Mouse (Mus musculus) heart, embryonic 13.5 days (tissue): Measurements from ENCODE around the gene Gm43302. TPM values are rescaled to one million over a fixed set of nuclear protein-coding genes. Genes with fewer than 3 reads are reported as not detected.
"Not testable (repeated sequence)": the region's sequence is repeated elsewhere in the genome, so short reads cannot be mapped to it uniquely, and the experiment has no call there.

ENCODE experiments used
- ATAC-seq: fragments of 200-750 bp; cut with Nextera tagmentation; 2 replicates; pipeline ENCODE4 v1.8.0; 2017; ENCODE audit warnings: moderate TSS enrichment; ENCODE audit not compliant: insufficient number of reproducible peaks, low FRiP score, low TSS enrichment; ENCODE audit errors: extremely low read depth
- H3K27ac ChIP-seq: fragments of 300-500 bp; sonication (generic); replicated peaks from 2 replicates; pipeline ENCODE4 v1.5.1; 2015; ENCODE audit warnings: moderate library complexity, mild to moderate bottlenecking, inconsistent platforms
- H3K27me3 ChIP-seq: fragments of 300-500 bp; sonication (generic); replicated peaks from 2 replicates; pipeline ENCODE4 v1.6.1; 2015; ENCODE audit warnings: mild to moderate bottlenecking, inconsistent platforms
- H3K36me3 ChIP-seq: fragments of 300-500 bp; sonication (generic); 2 replicates; pipeline ENCODE4 v1.6.1; 2015; ENCODE audit warnings: mild to moderate bottlenecking, inconsistent platforms
- H3K4me1 ChIP-seq: fragments of 300-500 bp; sonication (generic); 2 replicates; pipeline ENCODE4 v1.6.1; 2015; ENCODE audit warnings: inconsistent platforms
- H3K4me2 ChIP-seq: fragments of 300-500 bp; sonication (generic); 2 replicates; pipeline ENCODE4 v1.6.1; 2015; ENCODE audit warnings: inconsistent platforms, mild to moderate bottlenecking, moderate library complexity
- H3K4me3 ChIP-seq: fragments of 300-500 bp; sonication (generic); 2 replicates; pipeline ENCODE4 v1.5.1; 2015; ENCODE audit warnings: moderate library complexity, mild to moderate bottlenecking, inconsistent platforms
- H3K9ac ChIP-seq: fragments of 300-500 bp; sonication (generic); 2 replicates; pipeline ENCODE4 v1.6.1; 2015; ENCODE audit warnings: inconsistent platforms, mild to moderate bottlenecking, moderate library complexity
- H3K9me3 ChIP-seq: fragments of 300-500 bp; sonication (generic); 2 replicates; pipeline ENCODE4 v1.6.1; 2016; ENCODE audit warnings: inconsistent platforms
- WGBS: fragments of 180-500 bp; shearing (Covaris S2); methylation state at CpG from one replicate; pipeline ENCODE4 v1.1.7; 2015; ENCODE audit warnings: mixed read lengths; 5-methylcytosine and 5-hydroxymethylcytosine counted together
- polyA plus RNA-seq: library from polyadenylated mRNA; unstranded; fragments of >200 nt; fragmentation: Nextera tagmentation; extraction: Ambion mirVana; gene quantifications from 2 replicates; pipeline ENCODE4 v1.2.1, GENCODE M21; 2015

Gene Gm43302
- polyA plus RNA-seq, 1 experiment from 2014 or later, result 0.05 TPM

DNA sequence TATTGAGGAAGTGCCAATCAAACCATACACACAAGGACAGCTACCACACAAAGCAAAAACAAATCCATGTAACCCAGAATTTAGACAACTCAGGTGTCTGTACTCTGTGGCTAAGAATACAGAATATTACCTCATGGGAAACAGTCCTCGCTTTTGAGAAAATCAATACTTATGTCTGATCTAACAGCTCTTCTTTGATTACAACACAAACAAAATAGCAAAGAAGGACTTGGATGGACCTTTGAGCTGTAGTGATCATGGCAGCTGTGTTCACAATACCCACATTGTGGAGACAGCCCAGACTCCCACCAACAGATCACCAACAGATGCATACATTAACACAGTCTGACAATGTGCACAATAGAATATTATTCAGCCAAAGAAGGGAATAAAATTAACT lies 1.0 kb downstream of the Gm43302 start:
- Histone ChIP-seq H3K4me1 (peaks cover 17% of the 10 kb centered on the region), H3K36me3 (no peaks in the 10 kb centered on the region), H3K9me3 (no peaks in the 10 kb centered on the region), H3K27me3 (no peaks in the 10 kb centered on the region), H3K9ac (no peak overlapping the region), H3K27ac (no peak overlapping the region), H3K4me3 (no peak overlapping the region), H3K4me2 (no peak overlapping the region)
- 92% methylated on average over 1 of the region's 1 CpGs for WGBS
- ATAC-seq, result no peak

DNA sequence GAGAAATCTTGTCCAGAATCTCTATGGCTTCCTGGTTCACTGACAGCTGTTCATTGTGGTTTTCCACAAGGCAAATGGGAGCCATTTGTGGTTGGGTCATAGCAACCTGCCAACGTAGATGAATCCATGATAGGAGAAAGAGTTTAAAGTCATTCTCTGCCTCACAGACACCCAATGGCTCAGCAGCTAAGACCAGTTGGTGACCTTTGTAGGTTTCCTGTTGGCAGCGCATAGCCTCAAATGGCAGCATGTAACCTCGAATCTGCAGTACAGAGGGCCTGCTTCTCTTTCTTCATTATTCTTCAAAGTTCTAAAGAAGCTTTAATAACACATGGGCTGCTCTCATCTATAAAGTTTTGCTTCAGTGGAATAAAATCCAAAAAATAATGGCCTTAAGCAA lies 2.6 kb downstream of the Gm43302 start:
- H3K9ac ChIP-seq, H3K27me3 ChIP-seq, H3K4me2 ChIP-seq, H3K4me3 ChIP-seq, H3K9me3 ChIP-seq, H3K36me3 ChIP-seq, H3K27ac ChIP-seq, ATAC-seq: not testable (repeated sequence)
- 84% methylated on average over 3 of the region's 3 CpGs for WGBS
- peaks cover 17% of the 10 kb centered on the region for H3K4me1 ChIP-seq

DNA sequence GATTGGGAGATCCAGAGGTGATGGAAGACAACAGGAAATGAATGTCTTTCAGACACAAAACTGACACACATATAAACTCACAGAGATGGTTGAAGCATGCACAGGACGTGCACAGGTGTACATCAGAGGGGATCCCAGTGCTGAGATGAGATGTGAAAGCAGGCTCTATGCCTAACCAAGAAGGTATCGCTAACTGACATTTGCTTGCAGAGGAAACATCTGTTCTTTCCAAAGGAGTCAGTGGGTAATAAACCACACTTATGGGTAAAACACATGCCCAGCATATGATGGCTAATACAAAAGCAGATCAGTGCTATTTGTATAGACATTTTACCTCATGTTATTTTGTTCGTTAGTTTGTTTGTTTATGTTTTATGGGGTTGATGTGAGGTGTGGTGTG lies 32.8 kb downstream of the Gm43302 start:
- H3K9ac ChIP-seq, H3K4me2 ChIP-seq, H3K27me3 ChIP-seq, H3K9me3 ChIP-seq, H3K4me1 ChIP-seq, H3K27ac ChIP-seq, H3K36me3 ChIP-seq, ATAC-seq, H3K4me3 ChIP-seq: not testable (repeated sequence)
- 71% methylated on average over 1 of the region's 3 CpGs for WGBS

DNA sequence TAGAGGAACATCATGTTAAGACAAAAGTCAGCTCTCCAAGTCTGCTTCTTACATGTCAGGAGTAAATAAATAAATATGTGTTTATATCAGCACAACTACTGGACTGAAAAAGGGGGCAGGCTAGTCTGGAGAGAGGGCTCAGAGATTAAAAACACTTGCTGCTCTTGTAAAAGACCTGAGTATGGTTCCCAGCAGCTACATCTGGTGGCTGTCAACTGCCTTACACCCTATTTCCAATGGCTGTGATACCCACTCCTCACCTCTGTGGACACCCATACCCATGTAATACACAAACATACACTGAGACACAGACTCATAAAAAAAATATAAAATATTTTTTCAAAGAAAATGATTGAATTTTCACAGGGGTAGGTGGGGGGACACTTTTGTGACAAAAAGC lies 41.0 kb downstream of the Gm43302 start:
- Histone ChIP-seq H3K27me3 (no peaks in the 10 kb centered on the region), H3K27ac (no peak overlapping the region), H3K4me2 (no peak overlapping the region), H3K9me3 (no peaks in the 10 kb centered on the region), H3K4me1 (no peaks in the 10 kb centered on the region), H3K36me3 (no peaks in the 10 kb centered on the region), H3K9ac (no peak overlapping the region), H3K4me3 (no peak overlapping the region)
- no peak for ATAC-seq

DNA sequence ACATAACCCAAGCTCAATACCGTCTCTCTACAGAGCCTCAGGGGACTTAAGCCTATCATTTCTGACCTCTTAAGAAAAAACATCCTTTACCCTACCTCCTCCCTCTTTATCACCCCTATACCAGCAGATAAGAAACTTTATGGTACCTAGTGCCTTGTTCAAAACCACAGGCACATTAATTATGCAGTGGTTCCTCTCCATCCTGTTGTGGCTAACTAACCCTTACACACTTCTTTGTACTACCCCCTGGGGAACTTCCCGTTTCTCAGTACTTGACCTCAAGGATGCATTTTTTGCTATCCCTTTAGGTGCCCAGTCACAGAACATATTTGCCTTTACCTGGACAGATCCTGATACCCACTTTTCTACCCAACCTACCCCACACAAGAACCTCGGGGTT lies 48.8 kb downstream of the Gm43302 start:
- not testable (repeated sequence) for H3K4me1 ChIP-seq, H3K9ac ChIP-seq, H3K4me3 ChIP-seq, H3K9me3 ChIP-seq, H3K27me3 ChIP-seq, H3K27ac ChIP-seq, H3K36me3 ChIP-seq, H3K4me2 ChIP-seq, ATAC-seq
- WGBS, result 80% methylated on average over 3 of the region's 3 CpGs

DNA sequence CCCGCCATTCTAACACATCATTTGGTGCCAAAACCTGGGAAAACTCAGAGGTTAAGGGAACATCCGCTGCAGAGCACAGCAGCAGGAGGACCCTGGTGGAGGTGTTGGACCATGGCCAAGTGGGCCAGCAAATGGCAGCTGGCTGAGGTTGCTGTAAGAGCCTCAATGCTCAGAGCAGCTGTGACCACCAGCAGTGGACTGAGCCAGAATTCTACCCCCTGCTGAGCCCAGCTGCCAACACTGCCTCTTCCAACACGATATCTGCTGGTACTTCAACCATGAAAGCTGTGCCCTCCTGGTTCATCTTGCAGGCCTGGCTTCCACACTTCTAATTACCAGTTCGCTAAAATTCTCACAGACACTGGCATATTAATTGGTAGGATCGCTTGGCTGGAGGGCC lies 52.5 kb downstream of the Gm43302 start:
- not testable (repeated sequence) for H3K9ac ChIP-seq, H3K4me3 ChIP-seq, H3K4me2 ChIP-seq, H3K27me3 ChIP-seq, ATAC-seq, H3K36me3 ChIP-seq, H3K4me1 ChIP-seq, H3K9me3 ChIP-seq, H3K27ac ChIP-seq
- WGBS, result 75% methylated on average over 5 of the region's 5 CpGs

DNA sequence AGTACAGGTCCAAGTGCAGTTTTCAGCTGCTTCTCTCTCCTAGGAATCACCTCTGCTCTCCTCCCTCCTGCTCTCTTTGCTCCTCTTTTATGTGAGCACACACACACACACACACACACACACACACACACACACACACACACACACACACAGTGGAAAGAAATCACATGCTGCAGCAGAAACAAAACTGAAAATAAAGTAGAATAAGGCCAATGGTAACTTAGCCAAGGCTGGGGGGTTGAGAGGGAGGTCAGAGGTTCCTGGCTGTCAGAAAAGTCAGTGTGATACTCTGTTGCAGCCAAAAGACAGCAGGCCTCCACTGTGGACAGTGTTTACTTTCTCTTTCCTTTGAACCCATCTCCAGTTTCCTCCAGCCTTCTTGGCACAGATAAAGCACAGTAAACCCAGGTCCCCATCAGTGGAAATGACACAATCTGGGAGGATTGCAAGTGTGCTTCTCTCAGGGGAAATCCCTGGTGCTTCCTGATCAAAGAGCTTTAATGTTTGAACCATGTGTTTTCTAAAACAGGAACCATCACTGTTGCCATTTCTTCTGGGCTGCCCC lies 53.9 kb downstream of the Gm43302 start, which contains the start of gene Gbp10:
Gene Gbp10 (minus strand): TSS at position 51 of the 565 bp plus-strand sequence.
- ATAC-seq, H3K27me3 ChIP-seq, H3K9me3 ChIP-seq, H3K4me1 ChIP-seq, H3K9ac ChIP-seq, H3K4me3 ChIP-seq, H3K27ac ChIP-seq, H3K36me3 ChIP-seq, H3K4me2 ChIP-seq: not testable (repeated sequence)

DNA sequence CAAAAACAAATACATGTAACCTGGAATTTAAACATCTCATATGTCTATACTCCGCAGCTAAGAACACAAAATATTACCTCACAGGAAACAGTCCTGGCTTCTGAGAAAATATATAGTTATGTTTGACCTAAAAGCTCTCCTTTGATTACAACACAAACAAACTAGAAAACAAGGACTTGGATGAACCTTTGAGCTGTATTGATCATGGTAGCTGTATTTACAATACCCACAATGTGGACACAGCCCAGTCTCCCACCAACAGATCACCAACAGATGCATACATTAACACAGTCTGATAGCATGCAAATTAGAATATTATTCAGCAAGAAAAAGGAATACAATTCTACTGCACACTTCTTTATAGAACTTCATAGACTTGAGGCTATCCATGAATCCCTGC lies 55.1 kb downstream of the Gm43302 start:
- H3K9me3 ChIP-seq, H3K27me3 ChIP-seq, H3K9ac ChIP-seq, ATAC-seq, H3K4me1 ChIP-seq, H3K4me3 ChIP-seq, H3K36me3 ChIP-seq, H3K27ac ChIP-seq, H3K4me2 ChIP-seq: not testable (repeated sequence)
- WGBS, result 90% methylated on average over 1 of the region's 1 CpGs

DNA sequence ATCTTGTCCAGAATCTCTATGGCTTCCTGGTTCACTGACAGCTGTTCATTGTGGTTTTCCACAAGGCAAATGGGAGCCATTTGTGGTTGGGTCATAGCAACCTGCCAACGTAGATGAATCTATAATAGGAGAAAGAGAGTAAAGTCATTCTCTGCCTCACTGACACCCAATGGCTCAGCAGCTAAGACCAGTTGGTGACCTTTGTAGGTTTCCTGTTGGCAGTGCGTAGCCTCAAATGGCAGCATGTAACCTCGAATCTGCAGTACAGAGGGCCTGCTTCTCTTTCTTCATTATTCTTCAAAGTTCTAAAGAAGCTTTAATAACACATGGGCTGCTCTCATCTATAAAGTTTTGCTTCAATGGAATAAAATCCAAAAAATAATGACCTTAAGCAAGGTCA lies 57.5 kb downstream of the Gm43302 start:
- not testable (repeated sequence) for H3K36me3 ChIP-seq, H3K9me3 ChIP-seq, ATAC-seq, H3K4me3 ChIP-seq, H3K27ac ChIP-seq, H3K27me3 ChIP-seq, H3K4me2 ChIP-seq, H3K4me1 ChIP-seq, H3K9ac ChIP-seq
- WGBS, result 78% methylated on average over 3 of the region's 3 CpGs

DNA sequence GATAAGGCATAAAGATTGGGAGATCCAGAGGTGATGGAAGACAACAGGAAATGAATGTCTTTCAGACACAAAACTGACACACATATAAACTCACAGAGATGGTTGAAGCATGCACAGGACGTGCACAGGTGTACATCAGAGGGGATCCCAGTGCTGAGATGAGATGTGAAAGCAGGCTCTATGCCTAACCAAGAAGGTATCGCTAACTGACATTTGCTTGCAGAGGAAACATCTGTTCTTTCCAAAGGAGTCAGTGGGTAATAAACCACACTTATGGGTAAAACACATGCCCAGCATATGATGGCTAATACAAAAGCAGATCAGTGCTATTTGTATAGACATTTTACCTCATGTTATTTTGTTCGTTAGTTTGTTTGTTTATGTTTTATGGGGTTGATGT lies 84.5 kb downstream of the Gm43302 start:
- not testable (repeated sequence) for H3K9me3 ChIP-seq, H3K9ac ChIP-seq, H3K27me3 ChIP-seq, H3K36me3 ChIP-seq, H3K4me2 ChIP-seq, H3K4me3 ChIP-seq, H3K27ac ChIP-seq, ATAC-seq, H3K4me1 ChIP-seq
- WGBS, result no CpG with 5 or more reads among the region's 3 CpGs

DNA sequence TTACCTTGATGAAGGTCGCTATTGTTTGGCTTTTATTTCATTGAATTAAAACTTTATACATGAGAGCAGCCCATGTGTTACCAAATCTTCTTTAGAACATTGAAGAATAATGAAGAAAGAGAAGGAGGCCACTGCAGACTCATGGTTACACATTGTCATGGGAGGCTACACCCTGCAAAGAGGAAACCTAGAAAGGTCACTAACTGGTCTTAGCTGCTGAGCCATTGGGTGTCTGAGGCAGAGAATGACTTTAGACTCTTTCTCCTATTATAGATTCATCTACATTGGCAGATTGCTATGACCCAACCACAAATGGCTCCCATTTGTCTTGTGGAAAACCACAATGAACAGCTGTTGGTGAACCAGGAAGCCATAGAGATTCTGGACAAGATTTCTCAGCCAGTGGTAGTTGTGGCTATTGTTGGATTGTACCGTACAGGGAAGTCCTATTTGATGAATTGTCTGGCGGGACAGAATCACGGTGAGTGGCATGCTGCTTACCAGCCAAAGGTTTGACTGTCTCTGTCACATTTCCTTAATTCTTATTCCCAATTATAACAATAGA lies 92.6 kb downstream of the Gm43302 start:
- H3K9ac ChIP-seq, H3K36me3 ChIP-seq, H3K27ac ChIP-seq, H3K4me3 ChIP-seq, H3K27me3 ChIP-seq, H3K4me1 ChIP-seq, H3K4me2 ChIP-seq, H3K9me3 ChIP-seq, ATAC-seq: not testable (repeated sequence)
- WGBS, result 81% methylated on average over 4 of the region's 4 CpGs

DNA sequence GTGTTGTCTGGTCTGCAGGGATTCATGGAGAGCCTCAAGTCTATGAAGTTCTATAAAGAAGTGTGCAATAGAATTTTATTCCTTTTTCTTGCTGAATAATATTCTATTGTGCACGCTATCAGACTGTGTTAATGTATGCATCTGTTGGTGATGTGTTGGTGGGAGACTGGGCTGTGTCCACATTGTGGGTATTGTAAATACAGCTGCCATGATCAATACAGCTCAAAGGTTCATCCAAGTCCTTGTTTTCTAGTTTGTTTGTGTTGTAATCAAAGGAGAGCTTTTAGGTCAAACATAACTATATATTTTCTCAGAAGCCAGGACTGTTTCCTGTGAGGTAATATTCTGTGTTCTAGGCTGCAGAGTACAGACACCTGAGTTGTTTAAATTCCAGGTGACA lies 94.3 kb downstream of the Gm43302 start:
- H3K9me3 ChIP-seq, H3K4me1 ChIP-seq, H3K27me3 ChIP-seq, H3K4me2 ChIP-seq, ATAC-seq, H3K36me3 ChIP-seq, H3K9ac ChIP-seq, H3K27ac ChIP-seq, H3K4me3 ChIP-seq: not testable (repeated sequence)
- WGBS, result 79% methylated on average over 1 of the region's 1 CpGs
